Mouse (Mus musculus) mature B cell (primary cell): ENCODE measurements around the gene Actrt2.

Experiments used
- in situ Hi-C: fragments of 300-500 bp; cut with MboI; formaldehyde crosslinking; loops from 2 replicates; pipeline ENCODE4 v1.14.3; 2019

The Actrt2 gene

GRCm38 (mm10) chr4:154683068-154683752 lies 15.5 kb upstream of the Actrt2 start:
- in situ Hi-C loops, result no loop called here

GRCm38 (mm10) chr4:154682311-154682710 lies 14.6 kb upstream of the Actrt2 start:
- in situ Hi-C loops, result no loop called here

GRCm38 (mm10) chr4:154675441-154676000 lies 7.9 kb upstream of the Actrt2 start:
- in situ Hi-C loops, result no loop called here

GRCm38 (mm10) chr4:154674966-154675365 lies 7.3 kb upstream of the Actrt2 start:
- in situ Hi-C loops, result no loop called here

- in situ Hi-C loops, result no loop called here
These were observed 6.9 kb upstream of the Actrt2 start for GRCm38 (mm10) chr4:154674541-154674940.

- in situ Hi-C loops, result no loop called here
These were observed 6.3 kb upstream of the Actrt2 start for GRCm38 (mm10) chr4:154673986-154674385.

- in situ Hi-C loops, result no loop called here
These were observed 4.4 kb upstream of the Actrt2 start for GRCm38 (mm10) chr4:154672027-154672426.

- in situ Hi-C loops, result no loop called here
These were observed 3.7 kb upstream of the Actrt2 start for GRCm38 (mm10) chr4:154671232-154671912.

GRCm38 (mm10) chr4:154662681-154663215 lies 4.9 kb downstream of the Actrt2 start:
- in situ Hi-C loops, result no loop called here

GRCm38 (mm10) chr4:154661256-154661655 lies 6.4 kb downstream of the Actrt2 start:
- in situ Hi-C loops, result no loop called here

GRCm38 (mm10) chr4:154660025-154660424 lies 7.6 kb downstream of the Actrt2 start:
- in situ Hi-C loops, result no loop called here

- in situ Hi-C loops, result no loop called here
These were observed 12.3 kb downstream of the Actrt2 start for GRCm38 (mm10) chr4:154655134-154655910.

GRCm38 (mm10) chr4:154652494-154652893 lies 15.2 kb downstream of the Actrt2 start:
- in situ Hi-C loops, result no loop called here

GRCm38 (mm10) chr4:154649083-154649747 lies 18.5 kb downstream of the Actrt2 start:
- in situ Hi-C loops, result no loop called here

- in situ Hi-C loops, result no loop called here
These were observed 25.2 kb downstream of the Actrt2 start for GRCm38 (mm10) chr4:154642496-154642895.

GRCm38 (mm10) chr4:154641296-154642110 lies 26.2 kb downstream of the Actrt2 start:
- in situ Hi-C loops, result no loop called here

GRCm38 (mm10) chr4:154640443-154641295 lies 27.0 kb downstream of the Actrt2 start:
- in situ Hi-C loops, result no loop called here

- in situ Hi-C loops, result no loop called here
These were observed 27.9 kb downstream of the Actrt2 start for GRCm38 (mm10) chr4:154639591-154640442.

GRCm38 (mm10) chr4:154639126-154639525 lies 28.5 kb downstream of the Actrt2 start:
- in situ Hi-C loops, result no loop called here
